Mouse (Mus musculus) stomach, embryonic 16.5 days (tissue): ENCODE measurements around the gene Eif6. TPM values are rescaled to one million over a fixed set of nuclear protein-coding genes. Genes with fewer than 3 reads are reported as not detected.
"Not testable (repeated sequence)": the region's sequence is repeated elsewhere in the genome, so short reads cannot be mapped to it uniquely, and the experiment has no call there.

Source experiments
- ATAC-seq: fragments of 200-750 bp; cut with Nextera tagmentation; 2 replicates; pipeline ENCODE4 v1.8.0; 2017; ENCODE audit warnings: moderate number of reproducible peaks, moderate TSS enrichment; ENCODE audit not compliant: insufficient read depth, low FRiP score
- H3K27ac ChIP-seq: fragments of 300-500 bp; sonication (generic); 2 replicates; pipeline ENCODE4 v1.5.1; 2014; ENCODE audit warnings: low read length
- H3K27me3 ChIP-seq: fragments of 300-500 bp; sonication (generic); 2 replicates; pipeline ENCODE4 v1.6.1; 2014; ENCODE audit warnings: low read length, control low read depth, mixed read lengths; ENCODE audit not compliant: control insufficient read depth, insufficient read depth
- H3K36me3 ChIP-seq: fragments of 300-500 bp; sonication (generic); 2 replicates; pipeline ENCODE4 v1.6.1; 2014; ENCODE audit warnings: low read length; ENCODE audit not compliant: control insufficient read depth, insufficient read depth
- H3K4me1 ChIP-seq: fragments of 300-500 bp; sonication (generic); 2 replicates; pipeline ENCODE4 v1.6.1; 2014; ENCODE audit warnings: low read length, control low read depth, mixed read lengths; ENCODE audit not compliant: control insufficient read depth, insufficient read depth
- H3K4me2 ChIP-seq: fragments of 300-500 bp; sonication (generic); 2 replicates; pipeline ENCODE4 v1.6.1; 2014; ENCODE audit warnings: low read depth, low read length, mixed read lengths
- H3K4me3 ChIP-seq: fragments of 300-500 bp; sonication (generic); replicated peaks from 2 replicates; pipeline ENCODE4 v1.5.1; 2014; ENCODE audit warnings: mild to moderate bottlenecking, low read length
- H3K9ac ChIP-seq: fragments of 300-500 bp; sonication (generic); 2 replicates; pipeline ENCODE4 v1.6.1; 2014; ENCODE audit warnings: low read length
- H3K9me3 ChIP-seq: fragments of 300-500 bp; sonication (generic); replicated peaks from 2 replicates; pipeline ENCODE4 v1.6.1; 2016; ENCODE audit warnings: low read length, control low read depth; ENCODE audit not compliant: control insufficient read depth
- WGBS: fragments of 180-500 bp; shearing (Covaris S2); extraction: QIAGEN DNeasy Blood & Tissue Kit; methylation state at CpG from one replicate; pipeline ENCODE4 v1.1.7; 2014; 5-methylcytosine and 5-hydroxymethylcytosine counted together
- polyA plus RNA-seq: library from polyadenylated mRNA; unstranded; fragments of >200 nt; fragmentation: Nextera tagmentation; extraction: Ambion mirVana; gene quantifications from 2 replicates; pipeline ENCODE4 v1.2.1, GENCODE M21; 2015

Eif6 gene
- polyA plus RNA-seq, 1 experiment from 2014 or later = 221 TPM

GRCm38 (mm10) chr2:155832087-155832486, 5.4 kb upstream of the Eif6 start:
- H3K4me2 ChIP-seq, H3K9ac ChIP-seq, H3K4me1 ChIP-seq, ATAC-seq, H3K27me3 ChIP-seq, H3K36me3 ChIP-seq, H3K27ac ChIP-seq, H3K9me3 ChIP-seq, H3K4me3 ChIP-seq: not testable (repeated sequence)
- 68% methylated on average over 1 of the region's 1 CpGs for WGBS

- 63% methylated on average over 9 of the region's 9 CpGs for WGBS
- H3K4me1 ChIP-seq = peaks cover 4% of the 10 kb centered on the region; the same call in 1 of the 2 replicates
Measured at GRCm38 (mm10) chr2:155831302-155831701, 4.6 kb upstream of the Eif6 start.

GRCm38 (mm10) chr2:155830841-155831240, 4.1 kb upstream of the Eif6 start:
- no peak for ATAC-seq
- Histone ChIP-seq H3K4me2 (no peak overlapping the region), H3K27ac (no peak overlapping the region), H3K9me3 (no peaks in the 10 kb centered on the region), H3K27me3 (no peaks in the 10 kb centered on the region), H3K4me3 (no peak overlapping the region), H3K36me3 (no peaks in the 10 kb centered on the region), H3K4me1 (peaks cover 4% of the 10 kb centered on the region; the same call in 1 of the 2 replicates), H3K9ac (no peak overlapping the region)
- 81% methylated on average over 8 of the region's 8 CpGs for WGBS

More at GRCm38 (mm10) chr2:155831302-155831701, 4.6 kb upstream of the Eif6 start:
- H3K9ac ChIP-seq = no peak overlapping the region
- ATAC-seq = no peak
- no peak overlapping the region for H3K27ac ChIP-seq
- H3K9me3 ChIP-seq = no peaks in the 10 kb centered on the region
- no peaks in the 10 kb centered on the region for H3K27me3 ChIP-seq
- H3K36me3 ChIP-seq = no peaks in the 10 kb centered on the region
- H3K4me3 ChIP-seq = no peak overlapping the region
- no peak overlapping the region for H3K4me2 ChIP-seq

DNA sequence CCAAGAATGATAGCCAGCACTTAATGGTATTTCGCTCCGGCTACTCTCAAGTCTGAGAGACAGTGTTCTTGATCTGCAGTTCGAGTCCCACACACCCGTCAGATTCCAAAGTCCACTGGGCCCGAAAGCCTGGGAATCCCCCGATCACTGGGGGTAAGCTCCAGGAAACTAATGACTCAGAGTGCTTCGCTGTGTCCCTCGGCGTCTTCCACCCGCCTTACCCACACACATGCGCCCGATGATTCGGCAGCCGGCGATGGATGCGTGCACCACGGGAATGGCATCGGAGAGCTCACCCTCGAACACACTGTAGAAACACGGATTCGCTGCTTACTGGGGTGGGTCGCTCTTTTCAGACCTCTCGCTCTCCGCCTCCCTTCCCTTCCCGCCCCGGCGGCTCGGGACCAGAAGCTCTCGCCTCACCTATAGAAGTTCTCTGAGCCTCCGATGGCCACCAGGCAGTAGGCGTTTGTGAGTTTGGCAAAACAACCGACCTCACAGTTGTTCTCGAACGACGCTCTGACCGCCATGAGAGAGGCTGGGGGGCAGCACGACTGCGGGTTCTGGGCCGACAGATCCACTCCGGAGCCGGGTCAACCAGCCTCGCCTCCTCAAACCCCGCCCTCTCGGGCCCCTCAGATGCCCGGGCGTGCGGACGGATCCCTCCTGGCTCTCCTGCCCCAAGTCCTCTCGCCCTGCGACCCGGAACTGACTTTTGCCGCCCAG, 658 bp downstream of the Eif6 start:
- ATAC-seq = no peak
- peak overlapping the region; percentile 74 for H3K4me2 ChIP-seq
- under 1% methylated on average over 51 of the region's 52 CpGs for WGBS
- H3K27ac ChIP-seq = peak overlapping the region; percentile 97
- H3K36me3 ChIP-seq = peaks cover 12% of the 10 kb centered on the region; the same call in 1 of the 2 replicates
- peaks cover 9% of the 10 kb centered on the region; the same call in 1 of the 2 replicates for H3K4me1 ChIP-seq
- peak overlapping the region; percentile 94 for H3K9ac ChIP-seq
- no peaks in the 10 kb centered on the region for H3K9me3 ChIP-seq
- H3K27me3 ChIP-seq = no peaks in the 10 kb centered on the region
- peak overlapping the region; percentile 97 for H3K4me3 ChIP-seq

DNA sequence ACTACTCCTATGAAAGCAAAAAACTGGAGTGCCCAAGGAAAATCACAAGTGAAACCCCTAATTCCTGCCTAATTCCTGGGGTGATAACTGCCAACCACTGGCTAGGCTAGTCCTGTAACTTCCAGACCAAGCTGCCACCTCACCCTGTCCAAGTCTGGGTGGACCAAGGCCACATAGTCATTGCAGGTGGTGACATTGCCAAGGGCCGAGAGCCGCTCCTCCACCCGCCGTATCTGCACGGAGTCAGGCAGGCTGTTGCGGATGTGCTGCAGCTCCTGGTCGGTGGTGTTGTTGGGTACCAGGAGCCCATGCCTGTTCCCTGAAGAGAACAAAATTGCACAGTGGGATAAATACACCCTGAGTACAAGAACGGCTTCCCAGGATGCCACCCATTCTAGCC, 3.0 kb downstream of the Eif6 start:
- H3K27ac ChIP-seq = no peak overlapping the region
- H3K36me3 ChIP-seq = peaks cover 12% of the 10 kb centered on the region; the same call in 1 of the 2 replicates
- no peak overlapping the region for H3K4me3 ChIP-seq
- no peaks in the 10 kb centered on the region for H3K27me3 ChIP-seq
- no peak for ATAC-seq
- peaks cover 16% of the 10 kb centered on the region for H3K4me1 ChIP-seq
- H3K4me2 ChIP-seq = no peak overlapping the region
- no peaks in the 10 kb centered on the region for H3K9me3 ChIP-seq
- H3K9ac ChIP-seq = no peak overlapping the region
- WGBS = 98% methylated on average over 8 of the region's 8 CpGs

DNA sequence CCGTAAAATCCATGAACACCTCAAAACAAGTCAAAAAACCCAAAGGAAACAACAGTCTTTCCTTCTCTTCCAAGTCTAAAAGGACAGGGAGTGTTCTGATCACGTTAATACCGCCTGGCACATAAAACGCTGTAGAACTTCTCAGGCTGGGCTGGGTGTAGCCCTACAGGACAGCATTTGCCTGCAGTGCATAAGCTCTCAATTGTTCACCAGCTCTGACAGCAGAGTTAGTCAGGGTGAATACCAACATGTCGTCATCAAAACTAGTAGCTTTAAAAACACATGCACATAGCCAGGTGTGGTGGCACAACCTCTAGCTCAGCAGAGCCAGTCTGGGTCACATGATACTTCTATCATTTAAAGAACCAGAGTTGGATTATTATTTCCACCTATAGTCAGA, 5.9 kb downstream of the Eif6 start:
- no peak for ATAC-seq
- Histone ChIP-seq H3K27ac (peak overlapping the region; percentile 94), H3K36me3 (peaks cover 12% of the 10 kb centered on the region; the same call in 1 of the 2 replicates), H3K4me2 (no peak overlapping the region), H3K4me3 (no peak overlapping the region), H3K4me1 (peaks cover 21% of the 10 kb centered on the region), H3K27me3 (no peaks in the 10 kb centered on the region), H3K9me3 (no peaks in the 10 kb centered on the region), H3K9ac (no peak overlapping the region)
- WGBS = 82% methylated on average over 5 of the region's 5 CpGs

DNA sequence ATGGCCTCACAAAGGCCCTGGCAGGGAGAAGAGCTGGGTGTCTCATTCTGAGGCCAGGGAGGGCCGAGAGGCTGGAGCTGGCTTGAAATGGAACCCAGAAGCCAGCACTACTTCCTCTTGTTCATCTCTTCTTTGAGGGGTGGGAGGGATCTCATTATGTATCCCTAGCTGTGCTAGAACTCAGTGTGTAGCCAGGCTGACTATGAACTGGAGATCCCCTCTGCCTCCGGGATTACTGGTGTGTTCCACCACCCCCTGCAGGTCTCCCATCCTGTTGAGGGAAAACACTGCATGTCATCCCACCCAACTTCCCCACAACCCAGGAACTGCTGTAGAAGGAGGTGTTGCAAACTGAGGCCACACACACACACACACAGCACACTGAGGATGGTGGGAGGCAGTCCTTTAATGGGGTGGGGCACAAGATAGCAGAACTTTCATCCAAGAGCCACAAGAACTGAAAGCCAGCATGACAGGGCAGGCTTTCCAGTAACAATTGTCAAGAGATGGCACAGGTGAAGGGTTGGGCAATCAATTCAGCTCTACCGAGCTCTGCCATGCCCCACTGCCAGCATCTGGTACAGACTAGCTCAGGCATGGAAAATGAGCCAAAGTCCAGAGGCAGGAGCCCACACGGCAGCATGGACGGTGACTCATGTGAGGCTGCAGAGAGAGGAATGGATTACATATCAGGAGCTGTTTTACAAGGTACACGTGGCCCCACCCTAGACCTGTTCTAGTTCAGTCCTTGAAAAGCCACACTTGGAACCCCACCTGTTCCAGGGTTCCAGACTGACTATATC, 7.1 kb downstream of the Eif6 start:
- Histone ChIP-seq H3K4me2 (peak overlapping the region; percentile 33; the same call in 1 of the 2 replicates), H3K36me3 (peaks cover 12% of the 10 kb centered on the region; the same call in 1 of the 2 replicates), H3K4me1 (peaks cover 17% of the 10 kb centered on the region), H3K9ac (peak overlapping the region; percentile 91), H3K4me3 (peak overlapping the region; percentile 84), H3K27ac (peak overlapping the region; percentile 94), H3K27me3 (no peaks in the 10 kb centered on the region), H3K9me3 (no peaks in the 10 kb centered on the region)
- 52% methylated on average over 6 of the region's 6 CpGs for WGBS
- ATAC-seq = peak; percentile 59

DNA sequence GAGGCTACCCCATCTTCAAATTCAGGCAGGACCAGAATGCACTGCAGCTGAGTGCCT, 7.5 kb downstream of the Eif6 start, which contains the start of gene BC029722:
Gene BC029722 (minus strand): TSS at position 35 of the 57 bp plus-strand sequence.
- H3K9me3 ChIP-seq = no peaks in the 10 kb centered on the region
- ATAC-seq = no peak
- peak within 1 kb of the TSS; percentile 89 for H3K4me2 ChIP-seq
- H3K27me3 ChIP-seq = no peaks in the 10 kb centered on the region
- peaks cover 17% of the 10 kb centered on the region for H3K4me1 ChIP-seq
- H3K36me3 ChIP-seq = peaks cover 12% of the 10 kb centered on the region; the same call in 1 of the 2 replicates
- H3K27ac ChIP-seq = peak within 1 kb of the TSS; percentile 94
- peak within 1 kb of the TSS; percentile 91 for H3K9ac ChIP-seq
- H3K4me3 ChIP-seq = peak within 1 kb of the TSS; percentile 84

DNA sequence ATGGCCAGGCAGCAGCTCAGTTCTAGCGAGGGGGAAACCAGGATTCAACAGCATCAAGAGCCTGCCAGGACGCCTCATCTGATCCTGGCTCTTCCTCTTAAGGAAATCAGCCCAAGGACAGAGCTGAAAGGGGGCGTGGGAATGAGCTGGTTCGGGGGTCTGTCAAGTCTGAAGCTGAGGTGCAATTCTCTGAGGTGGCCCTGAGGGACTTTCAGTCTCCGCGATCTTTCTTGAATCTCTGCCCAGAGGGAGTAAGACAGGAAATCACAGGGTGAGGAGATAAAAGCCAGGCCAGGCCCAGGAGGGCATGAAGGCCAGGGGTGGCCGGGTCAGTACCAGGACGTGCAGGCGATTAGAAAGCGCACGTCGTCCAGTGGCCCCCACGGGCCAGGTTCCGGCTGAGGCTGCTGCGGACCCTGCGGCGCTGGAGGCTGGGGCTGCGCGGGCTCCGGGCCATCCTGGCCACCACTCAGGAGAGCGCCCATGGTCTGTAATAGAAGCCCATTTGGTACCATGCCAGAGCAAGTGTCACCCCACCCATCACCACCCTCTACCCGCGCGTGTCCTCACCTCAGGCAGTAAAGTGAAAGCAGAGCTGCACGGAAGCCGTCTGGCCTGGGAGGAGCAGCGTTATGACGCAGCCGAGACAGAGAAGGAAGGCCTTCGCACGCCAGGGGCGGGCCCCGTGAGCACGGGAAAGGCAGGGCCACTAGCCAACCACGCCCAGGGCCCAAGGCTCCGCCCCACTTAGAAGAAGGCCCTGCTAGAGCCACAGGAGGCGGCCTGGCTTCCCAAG, 7.9 kb downstream of the Eif6 start:
- Histone ChIP-seq H3K27me3 (no peaks in the 10 kb centered on the region), H3K9ac (peak overlapping the region; percentile 91), H3K4me1 (peaks cover 17% of the 10 kb centered on the region), H3K9me3 (no peaks in the 10 kb centered on the region), H3K4me2 (peak overlapping the region; percentile 89), H3K36me3 (peaks cover 12% of the 10 kb centered on the region; the same call in 1 of the 2 replicates), H3K27ac (peak overlapping the region; percentile 94), H3K4me3 (peak overlapping the region; percentile 84)
- ATAC-seq = peak; percentile 95
- under 1% methylated on average over 37 of the region's 37 CpGs for WGBS
